Mouse (Mus musculus): Measurements from ENCODE around the gene Stum. TPM values are rescaled to one million over a fixed set of nuclear protein-coding genes. Genes with fewer than 3 reads are reported as not detected.
A peak's percentile ranks its signal among the peaks of the same experiment; 100 is the strongest.

Gene Stum
- polyA plus RNA-seq, 1 experiment from 2014 or later = 2.2 TPM

GRCm38 (mm10) chr1:180500641-180501040, 17.3 kb upstream of the Stum start:
- H3K9ac ChIP-seq (replicated peaks; ENCODE audit: low read length) = no peak overlapping the region
- ATAC-seq (ENCODE audit: low FRiP score, low TSS enrichment) = no peak
- 94% methylated on average over 5 of the region's 5 CpGs for WGBS

GRCm38 (mm10) chr1:180500218-180500617, 16.9 kb upstream of the Stum start:
- no peaks in the 10 kb centered on the region for H3K4me1 ChIP-seq (ENCODE audit: insufficient read depth, low read length)
- no peak overlapping the region for H3K4me2 ChIP-seq (replicated peaks; ENCODE audit: low read depth, low read length)
- no peak overlapping the region for H3K9ac ChIP-seq (replicated peaks; ENCODE audit: low read length)
- no peaks in the 10 kb centered on the region for H3K27me3 ChIP-seq (ENCODE audit: insufficient read depth, low read length)
- H3K4me3 ChIP-seq (ENCODE audit: low read length) = no peak overlapping the region
- ATAC-seq (ENCODE audit: low FRiP score, low TSS enrichment) = no peak
- H3K27ac ChIP-seq (ENCODE audit: low read length) = no peak overlapping the region
- no peaks in the 10 kb centered on the region for H3K36me3 ChIP-seq (ENCODE audit: insufficient read depth, low read length)
- H3K9me3 ChIP-seq (ENCODE audit: low read length) = no peaks in the 10 kb centered on the region
- 64% methylated on average over 4 of the region's 4 CpGs for WGBS

More at GRCm38 (mm10) chr1:180500641-180501040, 17.3 kb upstream of the Stum start:
- no peaks in the 10 kb centered on the region for H3K4me1 ChIP-seq (ENCODE audit: insufficient read depth, low read length)
- no peaks in the 10 kb centered on the region for H3K36me3 ChIP-seq (ENCODE audit: insufficient read depth, low read length)
- no peak overlapping the region for H3K27ac ChIP-seq (ENCODE audit: low read length)
- no peaks in the 10 kb centered on the region for H3K9me3 ChIP-seq (ENCODE audit: low read length)
- no peaks in the 10 kb centered on the region for H3K27me3 ChIP-seq (ENCODE audit: insufficient read depth, low read length)
- no peak overlapping the region for H3K4me3 ChIP-seq (ENCODE audit: low read length)
- no peak overlapping the region for H3K4me2 ChIP-seq (replicated peaks; ENCODE audit: low read depth, low read length)

DNA sequence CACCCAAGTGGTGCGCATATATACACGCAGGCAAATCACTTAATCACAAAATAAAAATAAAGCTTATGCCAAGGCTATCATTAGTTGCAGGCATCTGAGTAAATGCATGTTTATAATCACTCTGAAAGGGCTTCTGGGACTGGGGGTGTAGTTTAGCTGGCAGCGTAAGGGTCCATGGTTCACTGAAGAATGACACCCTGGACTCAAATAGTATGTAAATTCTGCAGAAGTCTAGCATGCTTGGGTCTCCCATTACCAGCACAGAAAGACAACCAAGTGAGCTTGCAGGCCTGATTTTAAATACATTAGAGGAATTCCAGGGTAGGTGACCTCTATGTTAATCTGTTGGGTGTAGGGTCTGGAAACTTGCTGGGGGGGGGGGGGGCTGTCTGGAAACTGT, 16.5 kb upstream of the Stum start:
- H3K9ac ChIP-seq (replicated peaks; ENCODE audit: low read length) = no peak overlapping the region
- ATAC-seq (ENCODE audit: low FRiP score, low TSS enrichment) = no peak
- no peaks in the 10 kb centered on the region for H3K4me1 ChIP-seq (ENCODE audit: insufficient read depth, low read length)
- H3K4me2 ChIP-seq (replicated peaks; ENCODE audit: low read depth, low read length) = no peak overlapping the region
- 80% methylated on average over 3 of the region's 3 CpGs for WGBS
- H3K36me3 ChIP-seq (ENCODE audit: insufficient read depth, low read length) = no peaks in the 10 kb centered on the region
- no peak overlapping the region for H3K4me3 ChIP-seq (ENCODE audit: low read length)
- no peak overlapping the region for H3K27ac ChIP-seq (ENCODE audit: low read length)
- no peaks in the 10 kb centered on the region for H3K27me3 ChIP-seq (ENCODE audit: insufficient read depth, low read length)
- no peaks in the 10 kb centered on the region for H3K9me3 ChIP-seq (ENCODE audit: low read length)

GRCm38 (mm10) chr1:180492777-180493176, 9.5 kb upstream of the Stum start:
- no peaks in the 10 kb centered on the region for H3K27me3 ChIP-seq (ENCODE audit: insufficient read depth, low read length)
- 0 out of 2 replicates have a peak, but pooled peaks cover 3% of the 10 kb centered on the region for H3K4me1 ChIP-seq (ENCODE audit: insufficient read depth, low read length)
- H3K36me3 ChIP-seq (ENCODE audit: insufficient read depth, low read length) = no peaks in the 10 kb centered on the region
- no peak overlapping the region for H3K4me3 ChIP-seq (ENCODE audit: low read length)
- no peak overlapping the region for H3K9ac ChIP-seq (replicated peaks; ENCODE audit: low read length)
- no peak for ATAC-seq (ENCODE audit: low FRiP score, low TSS enrichment)
- no peaks in the 10 kb centered on the region for H3K9me3 ChIP-seq (ENCODE audit: low read length)
- H3K27ac ChIP-seq (ENCODE audit: low read length) = no peak overlapping the region
- 61% methylated on average over 9 of the region's 9 CpGs for WGBS
- no peak overlapping the region for H3K4me2 ChIP-seq (replicated peaks; ENCODE audit: low read depth, low read length)

- no peak overlapping the region for H3K4me2 ChIP-seq (replicated peaks; ENCODE audit: low read depth, low read length)
- WGBS = 92% methylated on average over 5 of the region's 5 CpGs
- H3K27me3 ChIP-seq (ENCODE audit: insufficient read depth, low read length) = peaks cover 35% of the 10 kb centered on the region
- no peak overlapping the region for H3K4me3 ChIP-seq (ENCODE audit: low read length)
- H3K9ac ChIP-seq (replicated peaks; ENCODE audit: low read length) = no peak overlapping the region
- H3K36me3 ChIP-seq (ENCODE audit: insufficient read depth, low read length) = no peaks in the 10 kb centered on the region
- no peaks in the 10 kb centered on the region for H3K9me3 ChIP-seq (ENCODE audit: low read length)
- peaks cover 22% of the 10 kb centered on the region for H3K4me1 ChIP-seq (ENCODE audit: insufficient read depth, low read length)
- no peak overlapping the region for H3K27ac ChIP-seq (ENCODE audit: low read length)
- no peak for ATAC-seq (ENCODE audit: low FRiP score, low TSS enrichment)
Observed at GRCm38 (mm10) chr1:180485346-180485745, 2.0 kb upstream of the Stum start.

- H3K27ac ChIP-seq (ENCODE audit: low read length) = no peak overlapping the region
- peak; percentile 43 for ATAC-seq (ENCODE audit: low FRiP score, low TSS enrichment)
- H3K4me3 ChIP-seq (ENCODE audit: low read length) = peak overlapping the region; percentile 48
- H3K36me3 ChIP-seq (ENCODE audit: insufficient read depth, low read length) = no peaks in the 10 kb centered on the region
- peaks cover 35% of the 10 kb centered on the region for H3K27me3 ChIP-seq (ENCODE audit: insufficient read depth, low read length)
- H3K9ac ChIP-seq (replicated peaks; ENCODE audit: low read length) = peak overlapping the region; percentile 63; the same call in 1 of the 2 replicates
- H3K4me2 ChIP-seq (replicated peaks; ENCODE audit: low read depth, low read length) = peak overlapping the region; percentile 78
- 4% methylated on average over 34 of the region's 39 CpGs for WGBS
- H3K4me1 ChIP-seq (ENCODE audit: insufficient read depth, low read length) = peaks cover 22% of the 10 kb centered on the region
- no peaks in the 10 kb centered on the region for H3K9me3 ChIP-seq (ENCODE audit: low read length)
Observed at GRCm38 (mm10) chr1:180482840-180483398, 385 bp downstream of the Stum start.

DNA sequence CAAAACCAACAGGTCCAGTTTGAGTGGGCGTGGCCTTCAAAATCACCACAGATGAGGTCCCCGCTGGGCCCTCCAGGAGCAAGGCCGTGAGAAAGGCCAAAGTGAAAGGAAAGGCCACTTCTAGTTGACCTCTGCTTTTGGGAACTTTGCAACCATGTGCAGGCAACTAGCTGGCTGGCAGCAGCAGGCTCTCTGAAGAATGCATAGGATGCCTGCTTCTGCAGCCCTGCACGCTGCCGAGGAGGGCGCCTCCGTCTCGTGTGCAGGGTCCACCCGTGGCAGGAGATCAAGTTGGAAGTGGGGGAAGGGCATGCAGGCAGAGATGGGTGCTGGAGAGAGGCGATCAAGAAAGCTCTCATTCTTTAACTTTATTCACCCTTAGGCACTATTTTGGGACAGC, 1.3 kb downstream of the Stum start:
- ATAC-seq (ENCODE audit: low FRiP score, low TSS enrichment) = no peak; the same call in 1 of the 2 replicates

DNA sequence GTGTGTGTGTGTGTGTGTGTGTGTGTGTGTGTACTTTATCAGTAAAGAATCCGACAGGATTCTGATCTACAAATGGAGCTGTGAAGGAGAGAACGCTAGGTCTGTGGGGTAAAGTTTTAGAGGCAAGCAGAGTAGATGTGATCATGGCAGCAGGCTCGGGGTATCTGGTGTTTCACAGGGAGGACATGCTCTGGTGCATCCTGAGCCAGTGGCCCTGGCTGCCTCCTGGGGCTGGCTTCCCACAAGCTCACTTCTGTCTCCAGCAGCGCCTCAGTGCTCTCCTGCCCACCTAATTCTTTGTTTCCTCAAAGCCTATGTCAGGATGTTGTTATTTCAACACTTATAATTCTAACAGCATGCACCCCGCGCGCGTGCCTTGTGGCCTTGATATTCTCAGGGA, 2.0 kb downstream of the Stum start:
- no peak overlapping the region for H3K4me3 ChIP-seq (ENCODE audit: low read length)
- no peaks in the 10 kb centered on the region for H3K9me3 ChIP-seq (ENCODE audit: low read length)
- no peak overlapping the region for H3K4me2 ChIP-seq (replicated peaks; ENCODE audit: low read depth, low read length)
- WGBS = 39% methylated on average over 8 of the region's 8 CpGs
- H3K36me3 ChIP-seq (ENCODE audit: insufficient read depth, low read length) = no peaks in the 10 kb centered on the region
- H3K27ac ChIP-seq (ENCODE audit: low read length) = peak overlapping the region; percentile 1; the same call in 1 of the 2 replicates
- H3K4me1 ChIP-seq (ENCODE audit: insufficient read depth, low read length) = peaks cover 22% of the 10 kb centered on the region
- H3K27me3 ChIP-seq (ENCODE audit: insufficient read depth, low read length) = peaks cover 35% of the 10 kb centered on the region
- H3K9ac ChIP-seq (replicated peaks; ENCODE audit: low read length) = no peak overlapping the region
- peak; percentile 67 for ATAC-seq (ENCODE audit: low FRiP score, low TSS enrichment)

More for the DNA sequence above, 1.3 kb downstream of the Stum start:
- 18% methylated on average over 10 of the region's 10 CpGs for WGBS
- H3K4me2 ChIP-seq (replicated peaks; ENCODE audit: low read depth, low read length) = 0 out of 2 replicates have a peak overlapping the region, but pooled peaks have one; percentile 26
- peaks cover 22% of the 10 kb centered on the region for H3K4me1 ChIP-seq (ENCODE audit: insufficient read depth, low read length)
- H3K9ac ChIP-seq (replicated peaks; ENCODE audit: low read length) = no peak overlapping the region
- H3K9me3 ChIP-seq (ENCODE audit: low read length) = no peaks in the 10 kb centered on the region
- no peak overlapping the region for H3K27ac ChIP-seq (ENCODE audit: low read length)
- no peak overlapping the region for H3K4me3 ChIP-seq (ENCODE audit: low read length)
- H3K27me3 ChIP-seq (ENCODE audit: insufficient read depth, low read length) = peaks cover 35% of the 10 kb centered on the region
- H3K36me3 ChIP-seq (ENCODE audit: insufficient read depth, low read length) = no peaks in the 10 kb centered on the region

DNA sequence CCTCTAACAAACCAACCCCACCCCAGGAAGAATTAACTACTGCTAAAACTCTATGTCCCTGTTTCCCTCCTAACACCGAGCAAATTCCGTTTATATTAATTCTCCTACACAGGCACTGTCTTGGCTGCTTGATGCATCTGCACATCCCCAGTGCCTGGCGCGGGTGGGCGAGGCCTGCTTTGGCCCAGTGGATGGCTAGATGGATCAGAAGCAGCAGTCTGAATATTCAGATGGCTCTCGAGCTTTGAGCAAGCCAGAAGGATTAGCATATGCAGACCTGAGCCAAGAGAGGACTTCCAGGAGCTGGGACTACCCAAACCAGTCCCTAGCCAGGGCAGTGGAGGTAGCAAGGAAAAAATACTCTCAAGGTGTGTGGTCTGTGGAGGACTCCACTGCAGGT, 3.0 kb downstream of the Stum start:
- Histone ChIP-seq H3K36me3 (ENCODE audit: insufficient read depth, low read length) (no peaks in the 10 kb centered on the region), H3K9ac (replicated peaks; ENCODE audit: low read length) (no peak overlapping the region), H3K4me2 (replicated peaks; ENCODE audit: low read depth, low read length) (no peak overlapping the region), H3K27ac (ENCODE audit: low read length) (no peak overlapping the region), H3K9me3 (ENCODE audit: low read length) (no peaks in the 10 kb centered on the region), H3K4me1 (ENCODE audit: insufficient read depth, low read length) (peaks cover 22% of the 10 kb centered on the region), H3K27me3 (ENCODE audit: insufficient read depth, low read length) (peaks cover 32% of the 10 kb centered on the region), H3K4me3 (ENCODE audit: low read length) (no peak overlapping the region)
- WGBS = 65% methylated on average over 6 of the region's 6 CpGs
- ATAC-seq (ENCODE audit: low FRiP score, low TSS enrichment) = no peak

DNA sequence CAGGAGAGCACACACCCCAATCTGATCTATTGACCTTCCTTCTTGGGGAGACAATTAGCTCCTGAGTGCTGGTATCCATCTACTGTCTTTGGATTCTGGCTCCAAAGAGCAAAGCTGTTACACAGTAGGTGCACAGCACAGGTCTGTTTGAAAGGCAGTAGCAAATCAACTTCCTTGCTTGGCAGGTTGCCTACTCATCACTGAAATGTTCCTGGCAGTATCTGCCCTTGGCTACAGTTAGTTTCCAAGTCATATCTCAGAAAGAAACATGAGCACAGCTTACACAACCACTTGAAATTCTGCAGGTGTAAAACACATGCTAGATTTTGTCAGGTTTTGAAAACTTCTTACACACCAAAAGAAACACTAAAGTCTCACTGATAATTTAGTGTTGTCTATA, 9.7 kb downstream of the Stum start:
- H3K4me2 ChIP-seq (replicated peaks; ENCODE audit: low read depth, low read length) = no peak overlapping the region
- H3K4me3 ChIP-seq (ENCODE audit: low read length) = no peak overlapping the region
- H3K9me3 ChIP-seq (ENCODE audit: low read length) = no peaks in the 10 kb centered on the region
- no peak overlapping the region for H3K27ac ChIP-seq (ENCODE audit: low read length)
- no peak overlapping the region for H3K9ac ChIP-seq (replicated peaks; ENCODE audit: low read length)
- H3K27me3 ChIP-seq (ENCODE audit: insufficient read depth, low read length) = no peaks in the 10 kb centered on the region
- H3K4me1 ChIP-seq (ENCODE audit: insufficient read depth, low read length) = no peaks in the 10 kb centered on the region
- no peak for ATAC-seq (ENCODE audit: low FRiP score, low TSS enrichment)
- no peaks in the 10 kb centered on the region for H3K36me3 ChIP-seq (ENCODE audit: insufficient read depth, low read length)

Data from kidney, embryonic 16.5 days (tissue).